Mouse (Mus musculus): ENCODE measurements around the gene Gm14744. TPM values are rescaled to one million over a fixed set of nuclear protein-coding genes. Genes with fewer than 3 reads are reported as not detected.
"Not testable (repeated sequence)": the region's sequence is repeated elsewhere in the genome, so short reads cannot be mapped to it uniquely, and the experiment has no call there.

Gene Gm14744
- polyA plus RNA-seq (2012; rRNA removed), result not detected in 2 replicates

- DNase-seq (ENCODE audit: low spot score), result not testable (repeated sequence)
Observed at GRCm38 (mm10) chrX:77864458-77864857, at the start of gene Gm14744. Gm14744 (plus strand) TSS chrX:77864758.

- DNase-seq (ENCODE audit: low spot score), result no peak
Observed at GRCm38 (mm10) chrX:77853523-77853922, 11.0 kb upstream of the Gm14744 start, which contains the start of gene Pbsn. Pbsn (minus strand) TSS chrX:77853623.

- DNase-seq (ENCODE audit: low spot score), result not testable (repeated sequence)
Observed at GRCm38 (mm10) chrX:77880033-77880432, 15.5 kb downstream of the Gm14744 start.

Other genes with a start within 250 kb of the Gm14744 start
- 10.7 and 11.1 TPM in 2 replicates for gene Prkx, start 68.5 kb upstream of the Gm14744 start, polyA plus RNA-seq (2012; rRNA removed)
- gene Pbsn, start 11.1 kb upstream of the Gm14744 start, polyA plus RNA-seq (2012; rRNA removed), result not detected in 2 replicates
- gene 5430402E10Rik, start 60.3 kb downstream of the Gm14744 start, polyA plus RNA-seq (2012; rRNA removed), result not detected in 2 replicates
- gene Obp1a, start 226.6 kb downstream of the Gm14744 start, polyA plus RNA-seq (2012; rRNA removed), result not detected in 2 replicates

All from urinary bladder, adult 2 months (tissue).